Mouse (Mus musculus): ENCODE measurements around the gene Gabra3.

Gabra3 gene

GRCm38 (mm10) chrX:72656230-72656898 is at the start of gene Gabra3:
Gene Gabra3, minus strand, starts transcription at chrX:72656848.
- in situ Hi-C loops (cut with MboI, MseI) = loop anchor here (25.0 kb wide), 1 partner anchor 994 kb away; the partner anchor contains the start of gene Gpr50

- in situ Hi-C loops (cut with MboI, MseI) = loop anchor here (25.0 kb wide), 1 partner anchor 993 kb away; the partner anchor contains the start of gene Gpr50
Measured at GRCm38 (mm10) chrX:72655789-72656188, 859 bp downstream of the Gabra3 start.

- in situ Hi-C loops (cut with MboI, MseI) = loop anchor here (25.0 kb wide), 1 partner anchor 993 kb away; the partner anchor contains the start of gene Gpr50
Measured at GRCm38 (mm10) chrX:72655381-72655780, 1.3 kb downstream of the Gabra3 start.

DNA sequence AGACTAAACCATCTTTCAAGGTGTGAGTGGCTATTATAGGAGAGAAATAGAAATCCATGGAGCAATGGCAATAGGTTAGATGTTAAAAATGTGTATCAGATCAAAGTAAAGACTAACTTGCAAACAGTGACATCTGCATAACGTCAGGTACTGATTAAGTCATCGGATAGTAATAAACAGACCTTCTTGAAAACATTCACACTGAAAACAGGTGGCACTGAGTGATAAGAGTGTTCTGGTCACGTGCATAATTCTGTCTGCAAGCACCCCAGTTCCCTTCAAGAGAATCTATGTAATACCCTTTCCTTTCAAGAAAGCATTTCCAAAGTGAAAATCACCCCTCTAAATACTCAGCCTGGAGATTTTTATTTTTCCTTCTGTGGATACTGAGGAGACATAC is 6.0 kb downstream of the Gabra3 start:
- in situ Hi-C loops (cut with MboI, MseI) = loop anchor here (25.0 kb wide), 1 partner anchor 988 kb away; the partner anchor contains the start of gene Gpr50

DNA sequence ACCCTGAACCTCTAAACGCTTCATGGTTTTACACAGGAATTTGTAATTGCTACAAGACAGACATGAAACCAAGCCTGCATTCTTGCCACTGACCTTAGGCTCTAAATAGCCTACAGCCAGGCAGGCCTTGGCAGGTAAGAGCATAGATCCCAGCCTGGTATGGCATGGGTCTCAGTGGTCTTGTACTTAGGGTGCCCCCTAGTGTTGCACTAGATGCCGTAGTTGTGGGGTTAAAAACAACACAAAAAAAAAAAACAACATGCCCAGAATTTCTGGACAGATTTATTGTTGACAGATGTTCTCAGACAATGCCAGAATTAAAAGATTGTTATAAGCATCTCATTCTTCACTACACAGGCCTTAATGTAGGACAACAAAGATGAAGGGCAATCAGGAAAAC is 12.0 kb downstream of the Gabra3 start:
- in situ Hi-C loops (cut with MboI, MseI) = loop anchor here (5.0 kb wide), 1 partner anchor 167 kb away; no protein-coding TSS in a partner anchor

GRCm38 (mm10) chrX:72497284-72497683 is 159.4 kb downstream of the Gabra3 start:
- in situ Hi-C loops (cut with MboI, MseI) = no loop called here

- in situ Hi-C loops (cut with MboI, MseI) = no loop called here
Measured at GRCm38 (mm10) chrX:72489806-72490205, 166.8 kb downstream of the Gabra3 start.

DNA sequence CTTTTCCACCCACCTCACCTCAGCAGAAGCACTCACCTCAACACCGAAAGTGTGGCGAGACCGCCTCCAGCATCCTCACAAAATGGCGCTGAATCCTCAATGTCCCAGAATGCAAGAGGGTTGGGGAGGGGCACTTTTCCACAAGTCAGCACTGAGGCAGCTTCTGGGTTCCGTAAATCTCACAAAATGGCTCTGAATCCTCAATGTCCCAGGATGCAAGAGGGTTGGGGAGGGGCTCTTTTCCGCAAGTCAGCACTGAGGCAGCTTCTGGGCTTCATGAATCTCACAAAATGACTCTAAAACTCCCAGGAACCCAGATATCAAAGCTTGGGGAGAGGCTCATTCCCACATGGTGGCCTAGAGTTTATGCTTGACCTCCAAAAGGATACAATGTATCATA is 269.9 kb downstream of the Gabra3 start, which contains the start of gene Magea10:
Magea10 (minus strand) TSS at position 101 of the 400 bp plus-strand sequence.
- in situ Hi-C loops (cut with MboI, MseI) = loop anchor here (10.0 kb wide), 1 partner anchor 172 kb away; no protein-coding TSS in a partner anchor

Measured in T-helper 2 cell (primary cell).